Mouse (Mus musculus) hematopoietic stem cell, adult 5-6 weeks (primary cell): ENCODE results near the gene Pias4. TPM values are rescaled to one million over a fixed set of nuclear protein-coding genes. Genes with fewer than 3 reads are reported as not detected.

ENCODE experiments used
- ATAC-seq, 2 experiments: fragments of 125-278 bp in 1 of 2; replicated peaks in 1 of 2; 2 replicates each; pipeline ENCODE4 v1.8.0; 2016 to 2017; ENCODE audit warnings: inconsistent platforms in 2 of 2, mild to moderate bottlenecking in 2 of 2, moderate number of reproducible peaks in 2 of 2, low read depth in 1 of 2, moderate TSS enrichment in 1 of 2; ENCODE audit not compliant: low FRiP score in 2 of 2, poor library complexity in 2 of 2, severe bottlenecking in 2 of 2, insufficient read depth in 1 of 2, low TSS enrichment in 1 of 2
- total RNA-seq: library from RNA; stranded (forward); fragments of 172-1452, 232-1000 nt; gene quantifications from 2 replicates; pipeline ENCODE4 v1.2.3, GENCODE M21; 2017

Pias4 gene
- total RNA-seq, 1 experiment from 2014 or later: 8.7 TPM

GRCm38 (mm10) chr10:81134966-81135681, 32.6 kb downstream of the Pias4 start, which contains the start of gene Zbtb7a:
Gene Zbtb7a, plus strand, starts transcription at chr10:81135220.
- no peak for ATAC-seq

GRCm38 (mm10) chr10:81134181-81134587, 33.5 kb downstream of the Pias4 start:
- peak; percentile 50 to 61 for ATAC-seq

- ATAC-seq: no peak
These were observed 44.2 kb downstream of the Pias4 start for GRCm38 (mm10) chr10:81123500-81123899.

- ATAC-seq: no peak
These were observed 44.8 kb downstream of the Pias4 start for GRCm38 (mm10) chr10:81122889-81123288.

- ATAC-seq: no peak
These were observed 47.1 kb downstream of the Pias4 start for GRCm38 (mm10) chr10:81120650-81121049.

- ATAC-seq: no peak
These were observed 48.1 kb downstream of the Pias4 start for GRCm38 (mm10) chr10:81119625-81120024.

- no peak for ATAC-seq
These were observed 54.8 kb downstream of the Pias4 start for GRCm38 (mm10) chr10:81112946-81113345.

- peak; percentile 57 to 61 for ATAC-seq
These were observed 61.5 kb downstream of the Pias4 start for GRCm38 (mm10) chr10:81106113-81106721.

- ATAC-seq: peak; percentile 86 to 92
These were observed 62.1 kb downstream of the Pias4 start, which contains the start of gene Map2k2 for GRCm38 (mm10) chr10:81105565-81106112. Gene Map2k2, plus strand, starts transcription at chr10:81105915.

Other genes with a start within 250 kb of the Pias4 start
- gene Lmnb2, start 249.7 kb downstream of the Pias4 start, total RNA-seq: 34.0 and 35.9 TPM in 2 replicates
- gene Gadd45b, start 237.8 kb downstream of the Pias4 start, total RNA-seq: 24.2 and 25.4 TPM in 2 replicates
- gene Gng7, start 153.0 kb downstream of the Pias4 start, total RNA-seq: 0.50 and 0.75 TPM in 2 replicates
- not detected in 2 replicates for gene Diras1, start 142.3 kb downstream of the Pias4 start, total RNA-seq
- 6.9 and 7.2 TPM in 2 replicates for gene Slc39a3, start 130.5 kb downstream of the Pias4 start, total RNA-seq
- gene Sgta, start 107.7 kb downstream of the Pias4 start, total RNA-seq: 34.3 and 39.1 TPM in 2 replicates
- gene Thop1, start 97.9 kb downstream of the Pias4 start, total RNA-seq: 22.6 and 24.8 TPM in 2 replicates
- gene Creb3l3, start 69.0 kb downstream of the Pias4 start, total RNA-seq: 1.4 TPM in 1 of 2 replicates, not detected in the other
- gene Map2k2, start 62.0 kb downstream of the Pias4 start, total RNA-seq: 29.8 and 55.8 TPM in 2 replicates
- 7.4 and 13.0 TPM in 2 replicates for gene Zbtb7a, start 32.7 kb downstream of the Pias4 start, total RNA-seq
- gene Eef2, start 8.7 kb upstream of the Pias4 start, total RNA-seq: 1,714 and 1,773 TPM in 2 replicates
- gene Dapk3, start 15.1 kb upstream of the Pias4 start, total RNA-seq: 29.9 and 30.6 TPM in 2 replicates
- gene 4930442H23Rik, start 15.9 kb upstream of the Pias4 start, total RNA-seq: not detected in 2 replicates
- gene Nmrk2, start 34.1 kb upstream of the Pias4 start, total RNA-seq: not detected in 2 replicates
- not detected in 2 replicates for gene Atcay, start 62.9 kb upstream of the Pias4 start, total RNA-seq
- gene Zfr2, start 65.2 kb upstream of the Pias4 start, total RNA-seq: 0.65 and 6.8 TPM in 2 replicates
- 27.9 and 30.8 TPM in 2 replicates for gene Matk, start 85.0 kb upstream of the Pias4 start, total RNA-seq
- gene Mrpl54, start 99.0 kb upstream of the Pias4 start, total RNA-seq: 125 and 132 TPM in 2 replicates
- 10.5 and 21.6 TPM in 2 replicates for gene Apba3, start 99.0 kb upstream of the Pias4 start, total RNA-seq
- gene Tjp3, start 123.7 kb upstream of the Pias4 start, total RNA-seq: 4.6 and 10.4 TPM in 2 replicates
- gene Pip5k1c, start 125.0 kb upstream of the Pias4 start, total RNA-seq: 48.8 and 67.1 TPM in 2 replicates
- gene Cactin, start 153.2 kb upstream of the Pias4 start, total RNA-seq: 25.7 and 33.1 TPM in 2 replicates
- 3.0 and 4.6 TPM in 2 replicates for gene Tbxa2r, start 160.8 kb upstream of the Pias4 start, total RNA-seq
- gene Gipc3, start 175.3 kb upstream of the Pias4 start, total RNA-seq: 0.10 and 0.56 TPM in 2 replicates
- 25.6 and 37.4 TPM in 2 replicates for gene Hmg20b, start 182.6 kb upstream of the Pias4 start, total RNA-seq
- gene Mfsd12, start 189.6 kb upstream of the Pias4 start, total RNA-seq: 10.4 and 16.9 TPM in 2 replicates
- 1.1 and 3.3 TPM in 2 replicates for gene 4930404N11Rik, start 197.9 kb upstream of the Pias4 start, total RNA-seq
- gene Fzr1, start 210.6 kb upstream of the Pias4 start, total RNA-seq: 11.6 and 17.2 TPM in 2 replicates
- gene Dohh, start 216.5 kb upstream of the Pias4 start, total RNA-seq: 13.2 and 15.3 TPM in 2 replicates
- 6.9 TPM in 1 of 2 replicates, not detected in the other for gene Gm48551, start 216.5 kb upstream of the Pias4 start, total RNA-seq
- gene Gm48552, start 221.1 kb upstream of the Pias4 start, total RNA-seq: not detected in 2 replicates
- 17.4 and 20.4 TPM in 2 replicates for gene Smim24, start 225.1 kb upstream of the Pias4 start, total RNA-seq